Mouse (Mus musculus) thymus, postnatal 0 days (tissue): ENCODE measurements around the gene Rgcc. TPM values are rescaled to one million over a fixed set of nuclear protein-coding genes. Genes with fewer than 3 reads are reported as not detected.
A peak's percentile ranks its signal among the peaks of the same experiment; 100 is the strongest.

Experiments
- DNase-seq: peaks from one replicate; pipeline ENCODE4 v3.0.0-alpha.2; 2015; ENCODE audit warnings: low spot score
- polyA plus RNA-seq: library from polyadenylated mRNA; unstranded; fragments of >200 nt; fragmentation: Nextera tagmentation; extraction: Ambion mirVana; gene quantifications from 2 replicates; pipeline ENCODE4 v1.2.1, GENCODE M21; 2015

Rgcc gene
- polyA plus RNA-seq, 1 experiment from 2014 or later = 560 TPM

DNA sequence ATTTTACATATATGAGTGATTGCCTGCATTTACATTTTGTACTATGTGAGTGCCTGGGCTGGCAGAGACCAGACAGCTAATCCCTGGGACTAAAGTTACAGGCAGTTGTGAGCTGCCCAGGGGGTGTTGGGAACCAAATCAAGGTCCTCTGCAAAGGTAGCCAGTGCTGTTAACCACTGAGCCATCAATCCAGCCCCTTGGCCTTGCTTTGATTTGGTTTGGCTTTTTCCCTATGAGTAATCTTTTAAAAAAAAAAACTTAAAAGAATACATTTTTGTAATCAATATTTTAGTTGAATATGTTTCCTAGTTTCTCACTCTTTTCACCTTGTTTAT, 59.1 kb downstream of the Rgcc start:
- no peak for DNase-seq

GRCm38 (mm10) chr14:79241656-79242385, 59.6 kb downstream of the Rgcc start:
- peak; percentile 48 for DNase-seq

- no peak for DNase-seq
Measured at GRCm38 (mm10) chr14:79241057-79241570, 60.3 kb downstream of the Rgcc start.

- DNase-seq = peak; percentile 28
Measured at GRCm38 (mm10) chr14:79239402-79239801, 62.0 kb downstream of the Rgcc start.

Other genes starting within 250 kb of the Rgcc start
- gene Zfp957, start 54.3 kb downstream of the Rgcc start, polyA plus RNA-seq = not detected in 2 replicates
- 59.5 and 72.6 TPM in 2 replicates for gene Naa16, start 89.1 kb upstream of the Rgcc start, polyA plus RNA-seq
- gene Mtrf1, start 96.1 kb upstream of the Rgcc start, polyA plus RNA-seq = 8.0 and 9.4 TPM in 2 replicates
- 7.2 and 7.6 TPM in 2 replicates for gene Kbtbd7, start 124.9 kb upstream of the Rgcc start, polyA plus RNA-seq
- 5.6 and 6.6 TPM in 2 replicates for gene Kbtbd6, start 150.2 kb upstream of the Rgcc start, polyA plus RNA-seq
- 86.6 and 108 TPM in 2 replicates for gene Elf1, start 179.5 kb upstream of the Rgcc start, polyA plus RNA-seq
- gene Wbp4, start 179.9 kb upstream of the Rgcc start, polyA plus RNA-seq = 45.7 and 49.9 TPM in 2 replicates